Mouse (Mus musculus): ENCODE data around the gene Dlat.
A peak's percentile ranks its signal among the peaks of the same experiment; 100 is the strongest.

DNA sequence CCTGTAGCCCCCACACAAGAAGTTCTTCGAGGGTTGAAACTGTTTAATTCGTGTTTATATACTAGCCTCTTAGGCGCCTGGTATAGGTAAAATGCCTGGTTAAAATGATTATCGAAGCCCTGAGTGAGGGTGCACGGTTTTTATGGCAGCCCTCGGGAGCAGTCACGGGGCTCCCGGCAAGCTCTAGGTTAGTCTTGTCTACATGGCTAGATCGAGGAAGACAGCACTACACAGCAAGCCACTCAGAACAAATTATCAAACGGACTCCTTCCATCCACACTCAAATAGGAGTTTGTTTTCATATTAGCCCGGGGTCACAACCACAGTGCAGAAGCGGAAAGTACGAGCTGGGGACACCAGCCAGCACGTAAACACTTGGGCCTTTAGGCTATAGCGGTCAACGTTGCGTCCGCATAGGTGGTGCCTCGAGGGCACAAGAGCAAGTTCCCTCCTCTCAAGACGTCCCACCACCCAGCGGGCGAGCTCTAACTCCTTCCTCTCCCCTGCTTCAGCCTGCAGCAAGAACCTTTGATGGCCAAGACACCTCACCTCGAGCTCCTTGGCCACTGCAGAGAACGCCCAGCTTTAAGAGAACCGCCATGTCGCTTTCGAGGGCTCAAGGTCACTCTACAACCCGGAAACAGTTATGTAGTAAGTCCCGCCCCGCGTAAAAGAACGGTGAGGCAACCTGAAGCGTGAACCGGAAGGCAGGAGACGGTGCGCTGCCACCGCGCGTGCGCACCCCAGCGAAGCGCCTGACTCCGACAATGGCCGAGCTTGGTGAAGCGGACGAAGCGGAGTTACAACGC is 56.2 kb downstream of the Dlat start, which contains the start of the genes Sdhd and Timm8b:
- TF ChIP-seq MYOD1 (IDR thresholded peaks at IDR 0.05; ENCODE audit: control insufficient read depth, insufficient read length, low read depth), result no peak
- no peak for TF ChIP-seq CTCF (IDR thresholded peaks at IDR 0.05; ENCODE audit: control insufficient read depth, insufficient read depth, insufficient read length)
- TF ChIP-seq CEBPB (IDR thresholded peaks at IDR 0.05; ENCODE audit: low read depth), result peak; percentile 63
- peak; percentile 63 for TF ChIP-seq MAX (IDR thresholded peaks at IDR 0.05)
- no peak for TF ChIP-seq USF1 (IDR thresholded peaks at IDR 0.05; ENCODE audit: low read depth)
- no peak for TF ChIP-seq FOSL1 (IDR thresholded peaks at IDR 0.05; ENCODE audit: insufficient read depth, low read length, poor library complexity, severe bottlenecking)
